Mouse (Mus musculus) stomach, postnatal 0 days (tissue): Measurements from ENCODE around the gene Brca1. TPM values are rescaled to one million over a fixed set of nuclear protein-coding genes. Genes with fewer than 3 reads are reported as not detected.
A peak's percentile ranks its signal among the peaks of the same experiment; 100 is the strongest.

Experiments
- ATAC-seq: fragments of 200-750 bp; cut with Nextera tagmentation; 2 replicates; pipeline ENCODE4 v1.8.0; 2017; ENCODE audit not compliant: low FRiP score, low TSS enrichment
- DNase-seq: peaks from one replicate; pipeline ENCODE4 v3.0.0-alpha.2; 2016; ENCODE audit warnings: low spot score
- H3K27ac ChIP-seq: fragments of 300-500 bp; sonication (generic); replicated peaks from 2 replicates; pipeline ENCODE4 v1.5.1; 2014; ENCODE audit warnings: mild to moderate bottlenecking, control low read depth
- H3K27me3 ChIP-seq: fragments of 300-500 bp; sonication (generic); 2 replicates; pipeline ENCODE4 v1.6.1; 2014; ENCODE audit warnings: low read length; ENCODE audit not compliant: control insufficient read depth, insufficient read depth
- H3K36me3 ChIP-seq: fragments of 300-500 bp; sonication (generic); 2 replicates; pipeline ENCODE4 v1.6.1; 2014; ENCODE audit warnings: low read length, mixed read lengths; ENCODE audit not compliant: control insufficient read depth, insufficient read depth
- H3K4me1 ChIP-seq: fragments of 300-500 bp; sonication (generic); replicated peaks from 2 replicates; pipeline ENCODE4 v1.6.1; 2014; ENCODE audit warnings: antibody characterized with exemption; ENCODE audit not compliant: control insufficient read depth, insufficient read depth
- H3K4me2 ChIP-seq: fragments of 300-500 bp; sonication (generic); replicated peaks from 2 replicates; pipeline ENCODE4 v1.6.1; 2014; ENCODE audit warnings: low read depth, mild to moderate bottlenecking, control low read depth, moderate library complexity
- H3K4me3 ChIP-seq: fragments of 300-500 bp; sonication (generic); 2 replicates; pipeline ENCODE4 v1.5.1; 2014; ENCODE audit warnings: low read depth, low read length, control low read depth
- H3K9ac ChIP-seq: fragments of 300-500 bp; sonication (generic); 2 replicates; pipeline ENCODE4 v1.6.1; 2014; ENCODE audit warnings: mild to moderate bottlenecking, low read length, control low read depth, mixed read lengths
- H3K9me3 ChIP-seq: fragments of 300-500 bp; sonication (generic); 2 replicates; pipeline ENCODE4 v1.6.1; 2016; ENCODE audit warnings: low read length; ENCODE audit not compliant: control insufficient read depth
- CTCF ChIP-seq: IDR thresholded peaks from 2 replicates; pipeline ENCODE4 v1.5.1; 2016; ENCODE audit warnings: antibody characterized with exemption, low read depth, mild to moderate bottlenecking, moderate library complexity
- EP300 ChIP-seq: optimal IDR thresholded peaks from 2 replicates; pipeline ENCODE3; 2016; ENCODE audit warnings: antibody characterized with exemption
- WGBS: fragments of 180-500 bp; shearing (Covaris S2); extraction: QIAGEN DNeasy Blood & Tissue Kit; methylation state at CpG from one replicate; pipeline ENCODE4 v1.1.7; 2014; 5-methylcytosine and 5-hydroxymethylcytosine counted together
- polyA plus RNA-seq: library from polyadenylated mRNA; unstranded; fragments of >200 nt; fragmentation: Nextera tagmentation; extraction: Ambion mirVana; gene quantifications from 2 replicates; pipeline ENCODE4 v1.2.1, GENCODE M21; 2015

Gene Brca1
- polyA plus RNA-seq, 1 experiment from 2014 or later, result 2.5 TPM

GRCm38 (mm10) chr11:101576116-101576515, 24.4 kb upstream of the Brca1 start:
- Histone ChIP-seq H3K4me3 (no peak overlapping the region), H3K4me2 (no peak overlapping the region), H3K9me3 (no peaks in the 10 kb centered on the region), H3K36me3 (peaks cover 57% of the 10 kb centered on the region), H3K27me3 (no peaks in the 10 kb centered on the region), H3K9ac (no peak overlapping the region), H3K27ac (no peak overlapping the region), H3K4me1 (no peaks in the 10 kb centered on the region)
- TF ChIP-seq CTCF, result peak; percentile 51
- no peak for TF ChIP-seq EP300
- 86% methylated on average over 6 of the region's 6 CpGs for WGBS
- DNase-seq (no peak), ATAC-seq (no peak)

GRCm38 (mm10) chr11:101568421-101568820, 16.7 kb upstream of the Brca1 start:
- Histone ChIP-seq H3K9ac (no peak overlapping the region), H3K4me2 (no peak overlapping the region), H3K4me1 (no peaks in the 10 kb centered on the region), H3K27ac (no peak overlapping the region), H3K36me3 (peaks cover 58% of the 10 kb centered on the region), H3K4me3 (no peak overlapping the region), H3K27me3 (no peaks in the 10 kb centered on the region), H3K9me3 (no peaks in the 10 kb centered on the region)
- no peak for ATAC-seq
- DNase-seq, result no peak
- TF ChIP-seq EP300 (no peak), CTCF (no peak)
- 77% methylated on average over 3 of the region's 3 CpGs for WGBS

GRCm38 (mm10) chr11:101562391-101562790, 10.6 kb upstream of the Brca1 start:
- H3K4me3 ChIP-seq, result no peak overlapping the region
- WGBS, result 32% methylated on average over 5 of the region's 5 CpGs
- DNase-seq (peak; percentile 61), ATAC-seq (peak; percentile 72)
- no peaks in the 10 kb centered on the region for H3K4me1 ChIP-seq
- H3K27ac ChIP-seq, result no peak overlapping the region
- TF ChIP-seq CTCF (peak; percentile 92), EP300 (no peak)
- no peaks in the 10 kb centered on the region for H3K9me3 ChIP-seq
- H3K9ac ChIP-seq, result no peak overlapping the region
- peaks cover 39% of the 10 kb centered on the region for H3K36me3 ChIP-seq
- no peaks in the 10 kb centered on the region for H3K27me3 ChIP-seq
- H3K4me2 ChIP-seq, result no peak overlapping the region

GRCm38 (mm10) chr11:101556954-101557353, 5.2 kb upstream of the Brca1 start:
- Histone ChIP-seq H3K9ac (no peak overlapping the region), H3K4me2 (no peak overlapping the region), H3K4me3 (no peak overlapping the region), H3K9me3 (no peaks in the 10 kb centered on the region), H3K27me3 (no peaks in the 10 kb centered on the region), H3K27ac (no peak overlapping the region), H3K36me3 (peaks cover 29% of the 10 kb centered on the region), H3K4me1 (peaks cover 3% of the 10 kb centered on the region; the same call in 1 of the 2 replicates)
- WGBS, result 65% methylated on average over 2 of the region's 2 CpGs
- ATAC-seq, result no peak
- no peak for TF ChIP-seq EP300
- no peak for TF ChIP-seq CTCF
- DNase-seq, result no peak

- TF ChIP-seq CTCF (no peak), EP300 (no peak)
- H3K36me3 ChIP-seq, result peaks cover 28% of the 10 kb centered on the region
- no peak overlapping the region for H3K4me2 ChIP-seq
- peaks cover 3% of the 10 kb centered on the region; the same call in 1 of the 2 replicates for H3K4me1 ChIP-seq
- ATAC-seq (no peak), DNase-seq (peak; percentile 26)
- no peaks in the 10 kb centered on the region for H3K27me3 ChIP-seq
- H3K27ac ChIP-seq, result no peak overlapping the region
- no peaks in the 10 kb centered on the region for H3K9me3 ChIP-seq
- no peak overlapping the region for H3K9ac ChIP-seq
- 90% methylated on average over 7 of the region's 7 CpGs for WGBS
- H3K4me3 ChIP-seq, result no peak overlapping the region
Observed at GRCm38 (mm10) chr11:101556541-101556940, 4.8 kb upstream of the Brca1 start.

GRCm38 (mm10) chr11:101553354-101553930, 1.7 kb upstream of the Brca1 start:
- H3K4me2 ChIP-seq, result peak overlapping the region; percentile 72
- ATAC-seq, result no peak
- H3K36me3 ChIP-seq, result peaks cover 14% of the 10 kb centered on the region
- H3K4me1 ChIP-seq, result peaks cover 3% of the 10 kb centered on the region; the same call in 1 of the 2 replicates
- H3K9me3 ChIP-seq, result no peaks in the 10 kb centered on the region
- peak overlapping the region; percentile 98 for H3K27ac ChIP-seq
- peak overlapping the region; percentile 94 for H3K9ac ChIP-seq
- whole genome bisulfite sequencing, result 10% methylated on average over 8 of the region's 8 CpGs
- DNase-seq, result no peak
- peak overlapping the region; percentile 84 for H3K4me3 ChIP-seq
- H3K27me3 ChIP-seq, result no peaks in the 10 kb centered on the region
- TF ChIP-seq EP300 (no peak), CTCF (no peak)
